Mouse (Mus musculus) stomach, postnatal 0 days (tissue): ENCODE data around the gene Pcgf2.

Experiments used
- CTCF ChIP-seq: IDR thresholded peaks from 2 replicates; pipeline ENCODE4 v1.5.1; 2016; ENCODE audit warnings: antibody characterized with exemption, low read depth, mild to moderate bottlenecking, moderate library complexity
- EP300 ChIP-seq: optimal IDR thresholded peaks from 2 replicates; pipeline ENCODE3; 2016; ENCODE audit warnings: antibody characterized with exemption

DNA sequence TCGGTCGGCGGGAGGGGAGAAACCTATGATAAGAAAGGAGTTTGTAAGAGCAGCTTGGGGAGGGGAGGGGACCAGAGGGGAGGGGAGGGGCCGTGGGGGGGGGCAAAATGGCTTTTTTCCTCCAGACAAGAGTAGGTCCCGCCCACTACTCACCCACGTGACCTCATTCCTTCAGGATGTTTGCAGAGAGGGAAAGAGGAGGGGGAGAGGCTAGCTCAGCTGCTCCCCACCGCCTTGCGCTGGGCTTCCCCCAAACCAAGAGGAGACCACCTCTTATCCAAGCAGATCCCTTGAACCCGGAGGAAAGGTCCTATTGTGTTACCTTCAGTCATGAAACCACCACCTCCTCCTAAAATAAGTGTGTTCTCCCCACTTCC lies 683 bp downstream of the Pcgf2 start:
- TF ChIP-seq CTCF (no peak), EP300 (no peak)
